Mouse (Mus musculus) E14TG2a.4 (cell line): Measurements from ENCODE around the gene Aspdh.

ENCODE experiments used
- H3K27me3 ChIP-seq: 2 replicates; pipeline ENCODE4 v1.6.1; 2014; ENCODE audit warnings: low read length, control low read depth; ENCODE audit not compliant: insufficient read depth
- H3K36me3 ChIP-seq: 2 replicates; pipeline ENCODE4 v1.6.1; 2014; ENCODE audit warnings: low read length, control low read depth; ENCODE audit not compliant: insufficient read depth
- H3K4me1 ChIP-seq: replicated peaks from 2 replicates; pipeline ENCODE4 v1.6.1; 2014; ENCODE audit warnings: low read depth, low read length, control low read depth
- H3K4me3 ChIP-seq: replicated peaks from 2 replicates; pipeline ENCODE4 v1.5.1; 2014; ENCODE audit warnings: mild to moderate bottlenecking, low read length
- H3K9me3 ChIP-seq: 2 replicates; pipeline ENCODE4 v1.6.1; 2014; ENCODE audit warnings: low read length, control low read depth
- CTCF ChIP-seq: conservative IDR thresholded peaks from 2 replicates; pipeline ENCODE4 v1.5.1; 2014; ENCODE audit warnings: low read length
- NANOG ChIP-seq: IDR thresholded peaks from 2 replicates; pipeline ENCODE4 v1.6.1; 2014; ENCODE audit warnings: borderline replicate concordance, low read length, mixed read lengths
- POU5F1 ChIP-seq: IDR thresholded peaks from 2 replicates; pipeline ENCODE4 v1.6.1; 2014; ENCODE audit warnings: low read length, borderline replicate concordance

Gene Aspdh

DNA sequence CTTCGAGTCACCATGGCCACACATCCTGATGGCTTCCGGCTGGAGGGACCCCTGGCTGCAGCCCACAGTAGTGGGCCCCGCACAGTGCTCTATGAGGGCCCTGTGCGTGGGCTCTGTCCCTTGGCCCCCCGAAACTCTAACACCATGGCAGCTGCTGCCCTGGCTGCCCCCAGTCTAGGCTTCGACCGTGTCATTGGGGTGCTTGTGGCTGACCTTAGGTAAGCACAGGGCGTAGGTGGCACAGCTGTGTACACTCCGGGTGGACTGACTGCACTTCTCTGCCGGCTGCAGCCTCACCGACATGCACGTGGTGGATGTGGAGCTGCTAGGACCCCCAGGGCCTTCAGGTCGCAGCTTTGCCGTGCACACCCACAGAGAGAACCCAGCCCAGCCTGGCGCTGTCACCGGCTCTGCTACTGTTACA is 1.7 kb downstream of the Aspdh start:
- H3K4me3 ChIP-seq: peak overlapping the region; percentile 90
- peaks cover 28% of the 10 kb centered on the region for H3K27me3 ChIP-seq
- no peaks in the 10 kb centered on the region for H3K9me3 ChIP-seq
- peaks cover 53% of the 10 kb centered on the region for H3K4me1 ChIP-seq
- peaks cover 6% of the 10 kb centered on the region; the same call in 1 of the 2 replicates for H3K36me3 ChIP-seq
- TF ChIP-seq CTCF: no peak
- TF ChIP-seq POU5F1: no peak
- no peak for TF ChIP-seq NANOG

DNA sequence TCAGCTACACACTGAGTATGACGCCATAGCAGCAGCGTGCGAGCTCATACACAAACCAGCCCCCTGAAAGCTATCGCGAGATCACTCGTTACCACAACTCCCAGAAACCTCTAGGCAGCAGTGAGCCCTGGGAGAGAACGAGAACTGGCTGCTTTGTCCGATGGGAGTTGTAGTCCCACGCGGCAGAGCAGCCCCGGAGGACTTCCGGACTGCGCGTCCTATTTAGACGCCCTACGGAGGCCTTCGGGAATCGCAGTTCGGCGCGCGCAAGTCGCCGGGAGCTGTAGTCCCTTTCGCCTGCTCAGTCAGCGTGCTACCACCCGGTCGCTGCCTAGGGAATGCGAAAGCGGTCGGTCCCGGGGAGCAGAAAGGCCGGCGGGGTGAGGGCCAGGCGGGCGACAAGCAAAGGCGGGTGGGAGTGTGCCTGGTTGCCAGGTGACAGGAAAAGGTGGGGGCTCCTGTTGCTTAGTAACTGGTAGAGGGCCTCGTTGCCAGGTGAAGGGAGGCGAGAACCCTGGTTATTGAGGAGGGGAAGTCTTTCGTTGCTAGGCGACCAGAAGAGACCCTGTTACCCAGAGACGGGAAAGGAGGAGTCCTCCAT is 2.7 kb downstream of the Aspdh start, which contains the start of gene Josd2:
Josd2 (plus strand) TSS at position 170 of the 601 bp plus-strand sequence.
- no peak for TF ChIP-seq CTCF
- no peak for TF ChIP-seq POU5F1
- TF ChIP-seq NANOG: no peak

DNA sequence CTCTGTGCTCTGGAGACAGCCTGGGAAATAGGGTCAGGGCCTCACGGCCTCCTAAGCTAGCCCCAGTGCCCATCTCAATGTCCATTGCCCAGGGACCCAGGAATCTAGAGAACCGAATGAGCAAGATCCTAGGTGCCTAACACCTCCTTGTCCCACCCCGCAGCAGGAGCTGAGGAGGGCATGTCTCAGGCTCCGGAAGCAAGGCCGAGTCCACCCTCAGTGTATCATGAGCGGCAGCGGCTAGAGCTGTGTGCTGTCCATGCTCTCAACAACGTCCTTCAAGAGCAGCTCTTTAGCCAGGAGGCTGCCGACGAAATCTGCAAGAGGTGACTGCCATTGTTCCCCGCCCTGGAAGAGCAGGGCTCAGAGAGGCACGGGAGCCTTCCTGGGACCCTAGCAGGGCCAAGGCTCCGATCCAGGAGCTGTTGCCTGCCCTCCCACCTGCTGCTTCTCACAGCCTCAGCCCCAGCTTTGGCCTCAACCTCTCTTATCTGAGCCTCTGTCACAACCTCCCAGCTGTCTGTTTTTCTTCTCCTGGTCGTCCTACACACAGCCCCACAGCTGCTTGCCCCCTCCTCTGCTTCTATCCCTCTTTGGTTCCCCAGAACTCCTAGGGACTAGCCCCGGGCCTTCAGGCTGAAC is 3.6 kb downstream of the Aspdh start:
- H3K4me3 ChIP-seq: peak overlapping the region; percentile 90
- TF ChIP-seq NANOG (no peak), POU5F1 (no peak), CTCF (no peak)
- H3K36me3 ChIP-seq: peaks cover 6% of the 10 kb centered on the region; the same call in 1 of the 2 replicates
- peaks cover 48% of the 10 kb centered on the region for H3K4me1 ChIP-seq
- H3K9me3 ChIP-seq: no peaks in the 10 kb centered on the region
- peaks cover 13% of the 10 kb centered on the region for H3K27me3 ChIP-seq

More for the DNA sequence above, 2.7 kb downstream of the Aspdh start, which contains the start of gene Josd2:
- no peaks in the 10 kb centered on the region for H3K9me3 ChIP-seq
- H3K27me3 ChIP-seq: peaks cover 17% of the 10 kb centered on the region
- peak within 1 kb of the TSS; percentile 90 for H3K4me3 ChIP-seq
- peaks cover 52% of the 10 kb centered on the region for H3K4me1 ChIP-seq
- H3K36me3 ChIP-seq: peaks cover 6% of the 10 kb centered on the region; the same call in 1 of the 2 replicates

DNA sequence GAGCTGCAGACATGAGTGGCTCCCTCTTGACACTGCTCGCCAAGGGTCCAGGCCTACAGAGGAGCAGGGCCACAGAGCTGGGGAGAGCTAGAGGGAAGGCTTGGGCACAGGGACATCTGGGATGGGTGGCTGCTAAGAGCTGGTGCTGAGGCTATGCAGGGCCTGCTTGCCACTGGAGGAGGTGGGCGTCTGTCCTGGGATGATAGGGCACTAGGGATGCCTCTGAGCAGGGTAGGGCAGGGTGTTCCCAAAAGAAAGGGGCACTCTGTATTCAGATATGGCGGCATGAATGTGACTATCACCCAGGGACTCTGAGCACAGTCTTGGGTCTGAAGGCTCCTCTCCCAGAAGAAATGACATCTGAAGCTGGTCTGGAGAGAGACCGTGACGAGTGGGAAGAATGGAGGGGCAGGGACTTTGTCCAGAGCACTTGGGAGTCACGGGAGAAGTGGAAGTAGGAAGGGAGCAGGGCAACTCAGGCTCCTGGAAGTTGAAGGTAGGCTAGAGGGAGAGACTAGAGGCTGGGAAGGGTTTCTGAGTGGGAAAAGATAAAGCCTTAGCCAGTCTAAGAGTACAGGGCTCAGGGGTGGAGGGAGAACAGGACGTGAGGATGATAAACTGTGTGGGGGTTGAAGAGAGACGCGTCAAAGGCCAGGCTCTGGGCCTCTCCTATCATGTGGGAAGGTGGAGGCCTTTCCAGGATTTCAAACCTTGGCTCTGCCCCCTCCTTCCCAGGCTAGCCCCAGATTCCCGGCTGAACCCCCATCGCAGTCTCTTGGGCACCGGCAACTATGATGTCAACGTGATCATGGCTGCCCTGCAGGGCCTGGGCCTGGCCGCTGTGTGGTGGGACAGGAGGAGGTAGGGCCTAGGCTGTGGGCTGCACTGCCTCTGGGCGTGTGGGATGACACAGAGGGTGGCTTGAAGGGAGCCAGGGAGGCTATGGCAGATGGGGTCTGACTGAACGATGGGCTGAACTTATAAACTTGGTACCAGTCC is 4.8 kb downstream of the Aspdh start:
- peaks cover 6% of the 10 kb centered on the region; the same call in 1 of the 2 replicates for H3K36me3 ChIP-seq
- H3K9me3 ChIP-seq: no peaks in the 10 kb centered on the region
- peaks cover 15% of the 10 kb centered on the region for H3K27me3 ChIP-seq
- no peak overlapping the region for H3K4me3 ChIP-seq
- peaks cover 45% of the 10 kb centered on the region for H3K4me1 ChIP-seq
- TF ChIP-seq CTCF: no peak
- no peak for TF ChIP-seq NANOG
- no peak for TF ChIP-seq POU5F1

GRCm38 (mm10) chr7:44470696-44471612 is 5.8 kb downstream of the Aspdh start:
- Histone ChIP-seq H3K4me1 (peaks cover 39% of the 10 kb centered on the region), H3K4me3 (no peak overlapping the region), H3K9me3 (no peaks in the 10 kb centered on the region), H3K27me3 (peaks cover 23% of the 10 kb centered on the region), H3K36me3 (peaks cover 6% of the 10 kb centered on the region; the same call in 1 of the 2 replicates)
- TF ChIP-seq NANOG: no peak
- TF ChIP-seq POU5F1: no peak
- no peak for TF ChIP-seq CTCF

- Histone ChIP-seq H3K4me1 (peaks cover 28% of the 10 kb centered on the region), H3K36me3 (peaks cover 6% of the 10 kb centered on the region; the same call in 1 of the 2 replicates), H3K9me3 (no peaks in the 10 kb centered on the region), H3K4me3 (no peak overlapping the region), H3K27me3 (peaks cover 27% of the 10 kb centered on the region)
- TF ChIP-seq CTCF: no peak
- no peak for TF ChIP-seq NANOG
- TF ChIP-seq POU5F1: no peak
These were observed 6.8 kb downstream of the Aspdh start for GRCm38 (mm10) chr7:44471880-44472557.

DNA sequence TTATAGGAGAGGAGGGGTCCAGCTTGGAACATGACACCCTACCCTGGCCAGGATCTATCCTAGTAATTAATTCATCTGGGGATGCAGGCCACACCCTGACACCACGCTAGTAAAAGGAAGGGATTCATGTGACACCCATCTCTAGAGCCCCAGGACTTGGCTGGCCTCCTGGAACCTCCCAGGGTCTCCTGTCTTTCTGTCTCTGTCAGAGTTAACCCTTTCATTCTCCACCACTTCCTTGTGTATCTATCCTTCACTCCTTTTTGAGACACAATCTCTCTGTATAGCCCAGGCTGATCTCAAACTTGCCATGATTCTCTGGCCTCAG is 7.3 kb downstream of the Aspdh start:
- H3K4me1 ChIP-seq: peaks cover 23% of the 10 kb centered on the region
- no peaks in the 10 kb centered on the region for H3K9me3 ChIP-seq
- peaks cover 6% of the 10 kb centered on the region; the same call in 1 of the 2 replicates for H3K36me3 ChIP-seq
- H3K4me3 ChIP-seq: no peak overlapping the region
- no peak for TF ChIP-seq NANOG
- peaks cover 31% of the 10 kb centered on the region for H3K27me3 ChIP-seq
